Mouse (Mus musculus): ENCODE results near the gene Hcar2.

The Hcar2 gene

GRCm38 (mm10) chr5:123862374-123863350 lies 2.6 kb downstream of the Hcar2 start:
- no peak for DNase-seq (ENCODE audit: low read depth)

- DNase-seq (ENCODE audit: low read depth), result no peak
Measured at GRCm38 (mm10) chr5:123858798-123859197, 6.5 kb downstream of the Hcar2 start.

- DNase-seq (ENCODE audit: low read depth), result no peak
Measured at GRCm38 (mm10) chr5:123854511-123854910, 10.8 kb downstream of the Hcar2 start.

- DNase-seq (ENCODE audit: low read depth), result no peak
Measured at GRCm38 (mm10) chr5:123853877-123854504, 11.3 kb downstream of the Hcar2 start.

GRCm38 (mm10) chr5:123851398-123851797 lies 13.9 kb downstream of the Hcar2 start:
- DNase-seq (ENCODE audit: low read depth), result no peak

GRCm38 (mm10) chr5:123844316-123844715 lies 21.0 kb downstream of the Hcar2 start:
- DNase-seq (ENCODE audit: low read depth), result no peak

GRCm38 (mm10) chr5:123843816-123844215 lies 21.5 kb downstream of the Hcar2 start:
- no peak for DNase-seq (ENCODE audit: low read depth)

- no peak for DNase-seq (ENCODE audit: low read depth)
Measured at GRCm38 (mm10) chr5:123842935-123843282, 22.4 kb downstream of the Hcar2 start.

GRCm38 (mm10) chr5:123842221-123842934 lies 22.9 kb downstream of the Hcar2 start:
- DNase-seq (ENCODE audit: low read depth), result no peak

GRCm38 (mm10) chr5:123837371-123837770 lies 27.9 kb downstream of the Hcar2 start:
- DNase-seq (ENCODE audit: low read depth), result no peak

- DNase-seq (ENCODE audit: low read depth), result no peak
Measured at GRCm38 (mm10) chr5:123834836-123835235, 30.5 kb downstream of the Hcar2 start.

GRCm38 (mm10) chr5:123832309-123832708 lies 33.0 kb downstream of the Hcar2 start:
- peak; percentile 46 for DNase-seq (ENCODE audit: low read depth)

- no peak for DNase-seq (ENCODE audit: low read depth)
Measured at GRCm38 (mm10) chr5:123827659-123828091, 37.6 kb downstream of the Hcar2 start.

- DNase-seq (ENCODE audit: low read depth), result no peak
Measured at GRCm38 (mm10) chr5:123822706-123823105, 42.6 kb downstream of the Hcar2 start.

- DNase-seq (ENCODE audit: low read depth), result no peak
Measured at GRCm38 (mm10) chr5:123821264-123821571, 44.1 kb downstream of the Hcar2 start.

GRCm38 (mm10) chr5:123820501-123821263 lies 44.6 kb downstream of the Hcar2 start:
- no peak for DNase-seq (ENCODE audit: low read depth)

GRCm38 (mm10) chr5:123818941-123819577 lies 46.2 kb downstream of the Hcar2 start:
- no peak for DNase-seq (ENCODE audit: low read depth)

- no peak for DNase-seq (ENCODE audit: low read depth)
Measured at GRCm38 (mm10) chr5:123816891-123817290, 48.4 kb downstream of the Hcar2 start.

Data from c-Kit-positive CD71-negative TER-119-negative erythroid progenitor cells, embryonic 14.5 days (primary cell).